Mouse (Mus musculus) intestine, postnatal 0 days (tissue): ENCODE measurements at regions not wholly inside any gene's neighbourhood (a gene's known extent, or its start where the extent isn't known, plus 50 kb on each side); places are given as distances from the start of the nearest gene placed in this dataset.

Source experiments
- ATAC-seq: fragments of 200-750 bp; cut with Nextera tagmentation; 2 replicates; pipeline ENCODE4 v1.8.0; 2017; ENCODE audit warnings: mild to moderate bottlenecking, moderate TSS enrichment, moderate library complexity
- H3K27ac ChIP-seq: fragments of 300-500 bp; sonication (generic); 2 replicates; pipeline ENCODE4 v1.5.1; 2014; ENCODE audit warnings: mild to moderate bottlenecking, low read depth, low read length, moderate library complexity
- H3K27me3 ChIP-seq: fragments of 300-500 bp; sonication (generic); replicated peaks from 2 replicates; pipeline ENCODE4 v1.6.1; 2014; ENCODE audit warnings: low read length, mixed read lengths; ENCODE audit not compliant: control insufficient read depth, insufficient read depth
- H3K36me3 ChIP-seq: fragments of 300-500 bp; sonication (generic); 2 replicates; pipeline ENCODE4 v1.6.1; 2014; ENCODE audit warnings: mild to moderate bottlenecking, moderate library complexity; ENCODE audit not compliant: control insufficient read depth, insufficient read depth
- H3K4me1 ChIP-seq: fragments of 300-500 bp; sonication (generic); replicated peaks from 2 replicates; pipeline ENCODE4 v1.6.1; 2014; ENCODE audit warnings: antibody characterized with exemption, low read length, mixed read lengths; ENCODE audit not compliant: control insufficient read depth, insufficient read depth
- H3K4me2 ChIP-seq: fragments of 300-500 bp; sonication (generic); replicated peaks from 2 replicates; pipeline ENCODE4 v1.6.1; 2014; ENCODE audit warnings: low read depth, mild to moderate bottlenecking, moderate library complexity
- H3K4me3 ChIP-seq: fragments of 300-500 bp; sonication (generic); 2 replicates; pipeline ENCODE4 v1.5.1; 2014; ENCODE audit warnings: low read depth, low read length
- H3K9ac ChIP-seq: fragments of 300-500 bp; sonication (generic); 2 replicates; pipeline ENCODE4 v1.6.1; 2014; ENCODE audit warnings: mild to moderate bottlenecking, low read depth, low read length
- H3K9me3 ChIP-seq: fragments of 300-500 bp; sonication (generic); 2 replicates; pipeline ENCODE4 v1.6.1; 2016; ENCODE audit warnings: mixed run types; ENCODE audit not compliant: control insufficient read depth
- CTCF ChIP-seq: sonication (generic); IDR thresholded peaks from 2 replicates; pipeline ENCODE4 v1.5.1; 2016; ENCODE audit warnings: low read depth, mild to moderate bottlenecking, control low read depth, antibody characterized with exemption, moderate library complexity
- WGBS: fragments of 180-500 bp; shearing (Covaris S2); extraction: QIAGEN DNeasy Blood & Tissue Kit; methylation state at CpG from one replicate; pipeline ENCODE4 v1.1.7; 2014; 5-methylcytosine and 5-hydroxymethylcytosine counted together

- ATAC-seq: no peak
- 80% methylated on average over 5 of the region's 5 CpGs for WGBS
- H3K4me3 ChIP-seq: no peak overlapping the region
These were observed 58.3 kb upstream of the N6amt1 start for GRCm38 (mm10) chr16:87295727-87296126.

GRCm38 (mm10) chr16:87292826-87293225 lies 61.2 kb upstream of the N6amt1 start:
- 85% methylated on average over 1 of the region's 1 CpGs for WGBS
- H3K36me3 ChIP-seq: no peaks in the 10 kb centered on the region
- no peak overlapping the region for H3K9ac ChIP-seq
- no peak for TF ChIP-seq CTCF
- 0 out of 2 replicates have a peak, but pooled peaks cover 4% of the 10 kb centered on the region for H3K9me3 ChIP-seq
- H3K4me1 ChIP-seq: no peaks in the 10 kb centered on the region
- no peak for ATAC-seq
- H3K4me3 ChIP-seq: no peak overlapping the region
- no peak overlapping the region for H3K4me2 ChIP-seq
- no peak overlapping the region for H3K27ac ChIP-seq
- no peaks in the 10 kb centered on the region for H3K27me3 ChIP-seq

More at GRCm38 (mm10) chr16:87295727-87296126, 58.3 kb upstream of the N6amt1 start:
- Histone ChIP-seq H3K27ac (no peak overlapping the region), H3K9me3 (0 out of 2 replicates have a peak, but pooled peaks cover 4% of the 10 kb centered on the region), H3K9ac (no peak overlapping the region), H3K36me3 (no peaks in the 10 kb centered on the region), H3K4me2 (no peak overlapping the region), H3K4me1 (no peaks in the 10 kb centered on the region), H3K27me3 (no peaks in the 10 kb centered on the region)
- no peak for TF ChIP-seq CTCF

- 71% methylated on average over 2 of the region's 2 CpGs for WGBS
These were observed 62.3 kb upstream of the N6amt1 start for GRCm38 (mm10) chr16:87291716-87292115.

GRCm38 (mm10) chr16:87285639-87286038 lies 68.3 kb upstream of the N6amt1 start:
- no peak overlapping the region for H3K4me3 ChIP-seq
- H3K27me3 ChIP-seq: no peaks in the 10 kb centered on the region
- H3K36me3 ChIP-seq: no peaks in the 10 kb centered on the region
- no peaks in the 10 kb centered on the region for H3K9me3 ChIP-seq
- H3K27ac ChIP-seq: no peak overlapping the region
- no peak overlapping the region for H3K4me2 ChIP-seq
- peak; percentile 87 for ATAC-seq
- no peak overlapping the region for H3K9ac ChIP-seq
- no peaks in the 10 kb centered on the region for H3K4me1 ChIP-seq
- 53% methylated on average over 2 of the region's 2 CpGs for WGBS
- no peak for TF ChIP-seq CTCF

More at GRCm38 (mm10) chr16:87291716-87292115, 62.3 kb upstream of the N6amt1 start:
- H3K4me3 ChIP-seq: no peak overlapping the region
- no peaks in the 10 kb centered on the region for H3K4me1 ChIP-seq
- no peak overlapping the region for H3K27ac ChIP-seq
- no peaks in the 10 kb centered on the region for H3K27me3 ChIP-seq
- H3K9ac ChIP-seq: no peak overlapping the region
- no peaks in the 10 kb centered on the region for H3K36me3 ChIP-seq
- no peak for ATAC-seq
- no peak for TF ChIP-seq CTCF
- no peak overlapping the region for H3K4me2 ChIP-seq
- 0 out of 2 replicates have a peak, but pooled peaks cover 4% of the 10 kb centered on the region for H3K9me3 ChIP-seq

GRCm38 (mm10) chr16:87284835-87285510 lies 69.0 kb upstream of the N6amt1 start:
- no peaks in the 10 kb centered on the region for H3K4me1 ChIP-seq
- no peaks in the 10 kb centered on the region for H3K27me3 ChIP-seq
- WGBS: 57% methylated on average over 7 of the region's 7 CpGs
- H3K4me2 ChIP-seq: no peak overlapping the region
- H3K36me3 ChIP-seq: no peaks in the 10 kb centered on the region
- H3K9ac ChIP-seq: no peak overlapping the region
- ATAC-seq: no peak
- no peaks in the 10 kb centered on the region for H3K9me3 ChIP-seq
- peak; percentile 74 for TF ChIP-seq CTCF
- H3K27ac ChIP-seq: no peak overlapping the region
- no peak overlapping the region for H3K4me3 ChIP-seq

- H3K9ac ChIP-seq: no peak overlapping the region
- no peak overlapping the region for H3K4me2 ChIP-seq
- WGBS: 70% methylated on average over 1 of the region's 1 CpGs
- no peaks in the 10 kb centered on the region for H3K36me3 ChIP-seq
- no peaks in the 10 kb centered on the region for H3K4me1 ChIP-seq
- no peaks in the 10 kb centered on the region for H3K27me3 ChIP-seq
- H3K9me3 ChIP-seq: no peaks in the 10 kb centered on the region
- no peak overlapping the region for H3K4me3 ChIP-seq
- no peak for TF ChIP-seq CTCF
- ATAC-seq: no peak
- no peak overlapping the region for H3K27ac ChIP-seq
These were observed 75.5 kb upstream of the N6amt1 start for GRCm38 (mm10) chr16:87278518-87278917.
